Mouse (Mus musculus) CH12.LX (cell line): Measurements from ENCODE around the gene Nudt22. TPM values are rescaled to one million over a fixed set of nuclear protein-coding genes. Genes with fewer than 3 reads are reported as not detected.

Experiments used
- DNase-seq: peaks from one replicate; pipeline ENCODE4 v3.0.0-alpha.2; 2013; ENCODE audit errors: extremely low read depth
- H3K27ac ChIP-seq: 2 replicates; pipeline ENCODE4 v1.5.1; 2012; ENCODE audit warnings: low read depth, mild to moderate bottlenecking, control low read depth, moderate library complexity; ENCODE audit not compliant: insufficient read depth
- H3K27me3 ChIP-seq: replicated peaks from 2 replicates; pipeline ENCODE3; 2012; ENCODE audit warnings: inconsistent platforms
- H3K36me3 ChIP-seq, 2 experiments: replicated peaks in 1 of 2; 2 replicates each; pipeline versions ENCODE3 to v1.6.1; 2012; ENCODE audit warnings: inconsistent platforms in 1 of 2, low read length in 1 of 2, mild to moderate bottlenecking in 1 of 2, mixed read lengths in 1 of 2, moderate library complexity in 1 of 2; ENCODE audit not compliant: control insufficient read depth in 1 of 2, insufficient read depth in 1 of 2
- H3K4me1 ChIP-seq, 2 experiments: 2 replicates each; pipeline ENCODE4 v1.6.1; 2012; ENCODE audit warnings: inconsistent platforms in 1 of 2, moderate library complexity in 1 of 2; ENCODE audit not compliant: insufficient read depth in 2 of 2, control insufficient read depth in 1 of 2
- H3K4me2 ChIP-seq: 2 replicates; pipeline ENCODE4 v1.6.1; 2012; ENCODE audit warnings: low read depth, mild to moderate bottlenecking, control low read depth; ENCODE audit not compliant: poor library complexity, insufficient read depth, severe bottlenecking
- H3K4me3 ChIP-seq, 3 experiments: fragments of 150-350 bp in 1 of 3; sonication (generic) in 1 of 3; replicated peaks in 1 of 3; 2 replicates each; pipeline versions ENCODE3 to v1.5.1; 2011 to 2012; ENCODE audit warnings: low read depth in 2 of 3, low read length in 2 of 3, mild to moderate bottlenecking in 2 of 3, moderate library complexity in 2 of 3, control low read depth in 1 of 3, improper control_type of control experiment in 1 of 3, inconsistent platforms in 1 of 3, mixed read lengths in 1 of 3; ENCODE audit not compliant: poor library complexity in 1 of 3
- H3K79me2 ChIP-seq: replicated peaks from 2 replicates; pipeline ENCODE4 v1.6.1; 2012; ENCODE audit warnings: mild to moderate bottlenecking, moderate library complexity; ENCODE audit not compliant: control insufficient read depth, poor library complexity, insufficient read depth, severe bottlenecking; ENCODE audit errors: extremely low read depth
- H3K9ac ChIP-seq: 2 replicates; pipeline ENCODE4 v1.6.1; 2012; ENCODE audit warnings: low read depth, mild to moderate bottlenecking, control low read depth, moderate library complexity; ENCODE audit not compliant: insufficient read depth
- H3K9me3 ChIP-seq: replicated peaks from 2 replicates; pipeline ENCODE3; 2012; ENCODE audit warnings: low read length, inconsistent platforms, mixed read lengths
- CHD2 ChIP-seq: IDR thresholded peaks from 2 replicates; pipeline ENCODE4 v1.6.1; 2011; ENCODE audit warnings: low read length, improper control_type of control experiment
- CTCF ChIP-seq, 2 experiments: IDR thresholded peaks in 1 of 2; conservative IDR thresholded peaks in 1 of 2; 2 replicates each; pipeline ENCODE4 v1.5.1; 2011 to 2012; ENCODE audit warnings: low read depth in 2 of 2, low read length in 2 of 2, improper control_type of control experiment in 1 of 2, inconsistent platforms in 1 of 2, mild to moderate bottlenecking in 1 of 2, moderate library complexity in 1 of 2
- E2F4 ChIP-seq: IDR thresholded peaks from 2 replicates; pipeline ENCODE4 v1.6.1; 2011; ENCODE audit warnings: low read depth, low read length, improper control_type of control experiment; ENCODE audit not compliant: insufficient replicate concordance
- ELF1 ChIP-seq: IDR thresholded peaks from 2 replicates; pipeline ENCODE4 v1.6.1; 2014; ENCODE audit warnings: low read depth, mild to moderate bottlenecking, inconsistent platforms, low read length, improper control_type of control experiment
- EP300 ChIP-seq: IDR thresholded peaks from 2 replicates; pipeline ENCODE4 v1.6.1; 2011; ENCODE audit warnings: low read length, improper control_type of control experiment
- ETS1 ChIP-seq: conservative IDR thresholded peaks from 2 replicates; pipeline ENCODE4 v1.6.1; 2012; ENCODE audit warnings: low read depth, mild to moderate bottlenecking, inconsistent platforms, low read length, improper control_type of control experiment, moderate library complexity
- HCFC1 ChIP-seq: IDR thresholded peaks from 2 replicates; pipeline ENCODE4 v1.6.1; 2012; ENCODE audit warnings: low read depth, mild to moderate bottlenecking, inconsistent platforms, low read length, improper control_type of control experiment
- IRF4 ChIP-seq: IDR thresholded peaks from 2 replicates; pipeline ENCODE4 v1.6.1; 2014; ENCODE audit warnings: low read depth, mild to moderate bottlenecking, inconsistent platforms, low read length, improper control_type of control experiment
- JUN ChIP-seq: IDR thresholded peaks from 2 replicates; pipeline ENCODE4 v1.6.1; 2011; ENCODE audit warnings: low read depth, mild to moderate bottlenecking, low read length, improper control_type of control experiment, moderate library complexity; ENCODE audit not compliant: insufficient read depth
- KAT2A ChIP-seq: IDR thresholded peaks from 2 replicates; pipeline ENCODE4 v1.6.1; 2012; ENCODE audit warnings: low read length, improper control_type of control experiment, inconsistent platforms; ENCODE audit not compliant: insufficient replicate concordance
- MAX ChIP-seq: IDR thresholded peaks from 2 replicates; pipeline ENCODE4 v1.6.1; 2011; ENCODE audit warnings: low read length, improper control_type of control experiment
- MAZ ChIP-seq: IDR thresholded peaks from 2 replicates; pipeline ENCODE4 v1.6.1; 2012; ENCODE audit warnings: low read depth, mild to moderate bottlenecking, inconsistent platforms, low read length, improper control_type of control experiment, moderate library complexity
- MXI1 ChIP-seq: IDR thresholded peaks from 2 replicates; pipeline ENCODE4 v1.6.1; 2011; ENCODE audit warnings: mild to moderate bottlenecking, low read depth, low read length, improper control_type of control experiment
- MYC ChIP-seq: IDR thresholded peaks from 2 replicates; pipeline ENCODE4 v1.6.1; 2011; ENCODE audit warnings: low read depth, mild to moderate bottlenecking, improper control_type of control experiment, low read length
- NRF1 ChIP-seq: IDR thresholded peaks from 2 replicates; pipeline ENCODE4 v1.6.1; 2014; ENCODE audit warnings: low read depth, mild to moderate bottlenecking, inconsistent platforms, low read length, improper control_type of control experiment, moderate library complexity
- POLR2A ChIP-seq: IDR thresholded peaks from 2 replicates; pipeline ENCODE4 v1.6.1; 2011; ENCODE audit warnings: low read depth, mild to moderate bottlenecking, improper control_type of control experiment, low read length
- SIN3A ChIP-seq: IDR thresholded peaks from 2 replicates; pipeline ENCODE4 v1.6.1; 2012; ENCODE audit warnings: low read length, improper control_type of control experiment, inconsistent platforms
- TCF12 ChIP-seq: IDR thresholded peaks from 2 replicates; pipeline ENCODE4 v1.6.1; 2014; ENCODE audit warnings: low read depth, mild to moderate bottlenecking, inconsistent platforms, low read length, improper control_type of control experiment
- ZKSCAN1 ChIP-seq: IDR thresholded peaks from 2 replicates; pipeline ENCODE4 v1.6.1; 2012; ENCODE audit warnings: low read depth, inconsistent platforms, low read length, improper control_type of control experiment, borderline replicate concordance
- dilution Hi-C: fragments of 300-500 bp; cut with MboI; formaldehyde crosslinking; loops from 2 replicates; pipeline ENCODE4 v1.14.3; 2020; ENCODE audit warnings: low sequenced_read_pairs; ENCODE audit not compliant: extremely low pct_unique_long_range_greater_than_20kb, extremely low pct_ligation_motif_present
- in situ Hi-C: fragments of 300-500 bp; cut with MboI; formaldehyde crosslinking; loops from 3 replicates; pipeline ENCODE4 v1.14.3; 2019; ENCODE audit warnings: low sequenced_read_pairs, low pct_ligation_motif_present, low pct_unique_long_range_greater_than_20kb, mixed read lengths
- polyA plus RNA-seq: library from polyadenylated mRNA; unstranded; fragments of >175 nt; gene quantifications from 2 replicates; pipeline ENCODE4 v1.2.1, GENCODE M21; 2012; ENCODE audit warnings: low read depth; ENCODE audit not compliant: insufficient read length
- total RNA-seq, 2 experiments: library from RNA; depleted of rRNA; stranded (reverse); fragments of 300-350 nt in 1 of 2; fragments of >200 nt in 1 of 2; gene quantifications; 2 replicates each; pipeline ENCODE4 v1.2.3; 2012 to 2014

Gene Nudt22
- total and polyA plus RNA-seq, 3 experiments: 11.1 to 24.6 (median 11.2) TPM

DNA sequence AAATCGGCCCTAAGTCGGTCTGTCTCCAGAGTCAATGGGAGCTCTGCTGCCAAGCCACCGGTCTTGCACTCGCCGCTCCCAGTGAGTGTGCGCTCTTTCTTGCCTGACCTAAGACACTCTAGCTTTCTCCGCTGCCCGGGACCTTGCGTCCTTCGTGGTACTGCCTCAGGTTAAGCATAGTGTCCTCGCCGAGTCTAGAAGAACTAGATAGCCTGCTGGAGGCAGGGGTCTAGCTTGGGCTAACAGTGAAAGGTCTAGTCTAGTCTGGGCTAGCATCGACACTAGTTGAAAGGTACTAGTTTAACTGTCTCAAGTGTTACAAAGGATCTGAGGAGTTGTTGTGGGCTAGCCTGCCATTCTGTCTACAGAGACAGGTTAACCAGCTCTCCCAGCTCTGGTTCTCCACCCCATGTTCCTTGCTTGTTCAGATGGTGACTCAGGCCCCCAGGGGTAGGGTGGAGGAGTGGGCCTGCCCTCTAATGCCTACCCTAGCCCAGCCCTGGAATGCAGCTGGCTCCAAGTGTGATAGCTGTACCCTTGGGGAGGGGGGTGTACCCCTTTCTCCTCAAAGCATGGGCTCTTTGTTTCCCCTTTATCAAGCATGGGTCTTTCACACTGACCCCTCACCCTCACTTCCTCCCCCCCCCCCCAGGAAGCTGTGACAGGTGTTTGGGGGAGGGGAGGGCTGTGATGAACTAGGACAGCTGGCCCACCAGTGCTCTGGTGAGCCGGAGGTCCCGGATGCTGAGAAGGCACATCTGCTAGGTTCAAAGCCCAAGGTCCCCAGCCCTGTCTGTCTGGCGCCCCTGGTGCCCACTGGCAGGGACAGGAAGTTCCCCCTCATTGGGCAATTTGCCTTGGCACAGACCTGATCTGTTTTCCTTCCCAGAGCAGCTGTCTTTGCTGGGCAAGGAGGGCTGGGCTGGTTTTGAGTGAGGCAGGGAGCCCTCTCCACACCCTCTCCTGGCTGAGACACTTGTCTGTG, 20.1 kb downstream of the Nudt22 start, which contains the start of gene Plcb3:
TSS of gene Plcb3 (minus strand) at position 934 of the 985 bp plus-strand sequence.
- in situ Hi-C loops: no loop called here
- H3K36me3 ChIP-seq: peaks cover 14 to 25% of the 10 kb centered on the region in 2 experiments
- TF ChIP-seq EP300 (0 out of 2 replicates have a peak, but pooled peaks have one; percentile 8), TCF12 (peak; percentile 77), ZKSCAN1 (no peak), POLR2A (peak; percentile 20; the same call in 1 of the 2 replicates), MAZ (peak; percentile 83; the same call in 1 of the 2 replicates), CTCF (conservative IDR thresholded peaks at IDR 0.05 in 1 of 2, IDR thresholded peaks at IDR 0.05 in 1 of 2; ENCODE audit: low read depth in 2 of 2, low read length in 2 of 2) (peak in 1 of 2 experiments; percentile 39; a peak in 2 of 4 replicates), CHD2 (peak; percentile 76; the same call in 1 of the 2 replicates), MXI1 (peak; percentile 13; the same call in 1 of the 2 replicates), HCFC1 (peak; percentile 42; the same call in 1 of the 2 replicates), SIN3A (peak; percentile 72), MYC (no peak), E2F4 (no peak), KAT2A (no peak), IRF4 (no peak), ETS1 (0 out of 2 replicates have a peak, but pooled peaks have one; percentile 9), ELF1 (peak; percentile 42), NRF1 (0 out of 2 replicates have a peak, but pooled peaks have one; percentile 22), MAX (no peak; the same call in 1 of the 2 replicates), JUN (no peak)
- H3K9me3 ChIP-seq: no peaks in the 10 kb centered on the region
- peak within 1 kb of the TSS; percentile 77 to 87 (median 85) for H3K4me3 ChIP-seq
- peaks cover 3% of the 10 kb centered on the region for H3K27me3 ChIP-seq
- dilution Hi-C loops: no loop called here
- peak within 1 kb of the TSS; percentile 75 for H3K4me2 ChIP-seq
- DNase-seq: peak; percentile 66
- H3K4me1 ChIP-seq: peaks cover 11 to 50% of the 10 kb centered on the region in 2 experiments
- peak within 1 kb of the TSS; percentile 54 for H3K27ac ChIP-seq
- H3K9ac ChIP-seq: peak within 1 kb of the TSS; percentile 60
- H3K79me2 ChIP-seq: peaks cover 29% of the 10 kb centered on the region
